ENCODE assay signal across 8 mouse cellular contexts in the genomic region with DNA sequence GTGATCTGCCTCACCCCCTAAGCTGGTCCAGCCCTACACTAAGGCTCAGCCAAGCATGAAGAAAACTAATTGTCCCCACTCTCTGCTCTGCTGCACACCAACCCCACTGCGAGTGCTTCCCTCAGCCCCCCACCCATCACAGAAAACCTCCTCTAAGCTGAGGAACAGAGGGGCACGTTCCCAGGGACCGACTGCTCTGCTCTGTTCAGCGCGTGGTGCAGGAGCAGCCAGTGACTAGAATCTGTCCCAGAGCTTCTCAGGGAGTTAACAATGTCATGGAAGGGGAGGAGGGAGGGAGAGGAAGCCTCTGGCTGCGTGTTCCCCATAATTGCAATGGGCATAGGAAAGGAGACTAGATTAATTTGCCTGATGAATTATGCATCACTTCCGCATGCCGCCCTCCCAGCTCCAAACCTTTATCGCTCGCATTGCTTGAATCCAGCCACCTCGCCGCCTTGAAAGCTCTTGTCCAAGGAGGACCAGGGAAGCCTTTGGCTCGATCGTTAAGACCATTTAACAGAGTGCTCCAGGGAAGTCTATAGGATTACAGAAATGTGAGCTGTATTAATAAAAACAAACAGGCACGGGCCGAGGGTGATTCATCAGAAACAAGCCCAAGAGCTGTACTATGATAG.
DNase-seq lines count a peak whose midpoint lies in the region; ATAC-seq lines count a peak whose summit lies in the region.

No protein-coding gene starts in this region.

- H3K36me3 ChIP-seq in kidney, embryonic 14.5 days (ENCODE audit: control insufficient read depth, insufficient read depth, low read length): no peaks in the 10 kb centered on the region
- no peaks in the 10 kb centered on the region for H3K36me3 ChIP-seq in midbrain, embryonic 13.5 days

- peak; percentile 89 for ATAC-seq in kidney, embryonic 14.5 days (ENCODE audit: low FRiP score, low TSS enrichment)
- ATAC-seq in midbrain, embryonic 13.5 days: peak; percentile 97
- ATAC-seq in inflammation-experienced regulatory T-cells, adult 6 months: no peak

- no peaks in the 10 kb centered on the region for H3K27me3 ChIP-seq in kidney, embryonic 14.5 days (ENCODE audit: control insufficient read depth, insufficient read depth, low read length)
- peaks cover 14% of the 10 kb centered on the region for H3K27me3 ChIP-seq in midbrain, embryonic 13.5 days

- peak overlapping the region; percentile 20 for H3K27ac ChIP-seq in kidney, embryonic 14.5 days (ENCODE audit: low read depth, low read length)
- peak overlapping the region; percentile 78 for H3K27ac ChIP-seq in midbrain, embryonic 13.5 days

- H3K9ac ChIP-seq in kidney, embryonic 14.5 days (ENCODE audit: low read depth, low read length): peak overlapping the region; percentile 35; the same call in 1 of the 2 replicates
- peak overlapping the region; percentile 10; the same call in 1 of the 2 replicates for H3K9ac ChIP-seq in midbrain, embryonic 13.5 days (replicated peaks)

- DNase-seq in adrenal gland, postnatal 14 days: peak; percentile 5
- no peak for DNase-seq in adrenal gland, postnatal 25 days
- peak; percentile 3 for DNase-seq in ovary, adult 18-20 months (ENCODE audit: low spot score)
- DNase-seq in ovary, postnatal 10 days (ENCODE audit: low spot score): no peak
- no peak for DNase-seq in thymus, postnatal 10 days (ENCODE audit: low spot score in 2 of 2)

- peak overlapping the region; percentile 63 for H3K4me2 ChIP-seq in kidney, embryonic 14.5 days (replicated peaks; ENCODE audit: low read depth, low read length)
- H3K4me2 ChIP-seq in midbrain, embryonic 13.5 days (replicated peaks): peak overlapping the region; percentile 55

- H3K4me1 ChIP-seq in kidney, embryonic 14.5 days (ENCODE audit: control insufficient read depth, insufficient read depth, low read length): peaks cover 11% of the 10 kb centered on the region; the same call in 1 of the 2 replicates
- H3K4me1 ChIP-seq in midbrain, embryonic 13.5 days (replicated peaks): peaks cover 44% of the 10 kb centered on the region

- peak overlapping the region; percentile 34 for H3K4me3 ChIP-seq in kidney, embryonic 14.5 days (ENCODE audit: low read length)
- peak overlapping the region; percentile 33 for H3K4me3 ChIP-seq in midbrain, embryonic 13.5 days (replicated peaks)

- no peaks in the 10 kb centered on the region for H3K9me3 ChIP-seq in kidney, embryonic 14.5 days (ENCODE audit: control insufficient read depth, low read length)
- H3K9me3 ChIP-seq in midbrain, embryonic 13.5 days: no peaks in the 10 kb centered on the region

- under 1% methylated on average over 16 of the region's 16 CpGs for WGBS in kidney, embryonic 14.5 days
- WGBS in midbrain, embryonic 13.5 days: under 1% methylated on average over 16 of the region's 16 CpGs

Comparison
In these comparisons a context has a peak if more than half of its experiments do, and no peak if none do; other contexts are left out.
1. DNase-seq: peak in adrenal gland, postnatal 14 days (single experiment) and ovary, adult 18-20 months (single experiment); none in adrenal gland, postnatal 25 days (single experiment), ovary, postnatal 10 days (single experiment) and thymus, postnatal 10 days (0 of 2).